Mouse (Mus musculus) retina, postnatal 7 days (tissue): ENCODE results near the gene Sap30bp.

Source experiments
- DNase-seq: peaks from one replicate; pipeline ENCODE4 v3.0.0-alpha.2; 2012; ENCODE audit warnings: low read depth, low spot score

The Sap30bp gene

GRCm38 (mm10) chr11:115955195-115955858 is 22.2 kb downstream of the Sap30bp start:
- DNase-seq, result no peak

GRCm38 (mm10) chr11:115956453-115956852 is 23.4 kb downstream of the Sap30bp start:
- no peak for DNase-seq

GRCm38 (mm10) chr11:115957971-115958370 is 24.9 kb downstream of the Sap30bp start:
- no peak for DNase-seq

GRCm38 (mm10) chr11:115959018-115959417 is 25.9 kb downstream of the Sap30bp start:
- no peak for DNase-seq

GRCm38 (mm10) chr11:115962651-115963412 is 29.8 kb downstream of the Sap30bp start:
- DNase-seq, result no peak

GRCm38 (mm10) chr11:115964977-115965604 is 32.0 kb downstream of the Sap30bp start:
- DNase-seq, result no peak

GRCm38 (mm10) chr11:115968731-115969405 is 35.8 kb downstream of the Sap30bp start:
- DNase-seq, result no peak

GRCm38 (mm10) chr11:115970006-115970673 is 37.1 kb downstream of the Sap30bp start:
- DNase-seq, result no peak

- DNase-seq, result no peak
Measured at GRCm38 (mm10) chr11:115971016-115971415, 37.9 kb downstream of the Sap30bp start.

GRCm38 (mm10) chr11:115974309-115975082 is 41.4 kb downstream of the Sap30bp start, which contains the start of gene Itgb4:
Gene Itgb4, plus strand, starts transcription at chr11:115974709.
- no peak for DNase-seq

- DNase-seq, result no peak
Measured at GRCm38 (mm10) chr11:115975083-115975420, 42.0 kb downstream of the Sap30bp start.

- DNase-seq, result no peak
Measured at GRCm38 (mm10) chr11:115975544-115975943, 42.5 kb downstream of the Sap30bp start.

- DNase-seq, result no peak
Measured at GRCm38 (mm10) chr11:115982472-115982871, 49.4 kb downstream of the Sap30bp start.

- DNase-seq, result no peak
Measured at GRCm38 (mm10) chr11:115983291-115983690, 50.2 kb downstream of the Sap30bp start.

GRCm38 (mm10) chr11:115989686-115990085 is 56.6 kb downstream of the Sap30bp start:
- no peak for DNase-seq

- DNase-seq, result no peak
Measured at GRCm38 (mm10) chr11:115992098-115992497, 59.0 kb downstream of the Sap30bp start.

GRCm38 (mm10) chr11:115995256-115995655 is 62.2 kb downstream of the Sap30bp start:
- DNase-seq, result no peak

- no peak for DNase-seq
Measured at GRCm38 (mm10) chr11:115997047-115997446, 64.0 kb downstream of the Sap30bp start.

GRCm38 (mm10) chr11:115997662-115998061 is 64.6 kb downstream of the Sap30bp start:
- DNase-seq, result no peak

GRCm38 (mm10) chr11:115999027-115999426 is 65.9 kb downstream of the Sap30bp start:
- no peak for DNase-seq
